Mouse (Mus musculus) MEL (cell line): ENCODE measurements around the gene Rpa3. TPM values are rescaled to one million over a fixed set of nuclear protein-coding genes. Genes with fewer than 3 reads are reported as not detected.

Experiments
- DNase-seq: peaks from one replicate; pipeline ENCODE4 v3.0.0; 2011; ENCODE audit warnings: low read depth, low spot score
- H3K27ac ChIP-seq: 2 replicates; pipeline ENCODE4 v1.5.1; 2012; ENCODE audit warnings: low read depth, mild to moderate bottlenecking, control low read depth, low read length, moderate library complexity; ENCODE audit not compliant: control insufficient read depth
- H3K27me3 ChIP-seq, 2 experiments: fragments of 150-350 bp in 1 of 2; sonication (generic) in 1 of 2; 2 replicates each; pipeline ENCODE4 v1.6.1; 2012; ENCODE audit warnings: low read length in 2 of 2, mild to moderate bottlenecking in 2 of 2, improper control_type of control experiment in 1 of 2, moderate library complexity in 1 of 2; ENCODE audit not compliant: insufficient read depth in 2 of 2, control insufficient read depth in 1 of 2
- H3K36me3 ChIP-seq, 2 experiments: 2 replicates each; pipeline ENCODE4 v1.6.1; 2012 to 2014; ENCODE audit warnings: low read length in 2 of 2, improper control_type of control experiment in 1 of 2, inconsistent platforms in 1 of 2, mild to moderate bottlenecking in 1 of 2; ENCODE audit not compliant: insufficient read depth in 2 of 2, control insufficient read depth in 1 of 2
- H3K4me1 ChIP-seq, 2 experiments: fragments of 150-350 bp in 1 of 2; sonication (generic) in 1 of 2; 2 replicates each; pipeline ENCODE4 v1.6.1; 2012; ENCODE audit warnings: low read length in 2 of 2, improper control_type of control experiment in 1 of 2, mild to moderate bottlenecking in 1 of 2; ENCODE audit not compliant: insufficient read depth in 2 of 2, control insufficient read depth in 1 of 2
- H3K4me3 ChIP-seq, 2 experiments: fragments of 150-350 bp in 1 of 2; sonication (generic) in 1 of 2; 2 replicates each; pipeline ENCODE4 v1.5.1; 2012; ENCODE audit warnings: low read depth in 2 of 2, low read length in 2 of 2, mild to moderate bottlenecking in 2 of 2, moderate library complexity in 2 of 2, control low read depth in 1 of 2, improper control_type of control experiment in 1 of 2; ENCODE audit not compliant: control insufficient read depth in 1 of 2, insufficient read depth in 1 of 2
- H3K79me2 ChIP-seq: 2 replicates; pipeline ENCODE4 v1.6.1; 2012; ENCODE audit warnings: mild to moderate bottlenecking, low read length, moderate library complexity; ENCODE audit not compliant: control insufficient read depth, poor library complexity, insufficient read depth
- H3K9ac ChIP-seq: 2 replicates; pipeline ENCODE4 v1.6.1; 2012; ENCODE audit warnings: low read depth, mild to moderate bottlenecking, control low read depth, low read length, moderate library complexity; ENCODE audit not compliant: control insufficient read depth, poor library complexity, severe bottlenecking
- H3K9me3 ChIP-seq: fragments of 150-350 bp; sonication (generic); replicated peaks from 2 replicates; pipeline ENCODE4 v1.6.1; 2012; ENCODE audit warnings: mild to moderate bottlenecking, low read length, improper control_type of control experiment, moderate library complexity; ENCODE audit not compliant: insufficient read depth
- BHLHE40 ChIP-seq: IDR thresholded peaks from 2 replicates; pipeline ENCODE4 v1.6.1; 2012; ENCODE audit warnings: low read depth, mild to moderate bottlenecking, inconsistent platforms, low read length, improper control_type of control experiment, borderline replicate concordance
- CTCF ChIP-seq, 3 experiments: IDR thresholded peaks in 2 of 3; conservative IDR thresholded peaks in 1 of 3; 2 replicates each; pipeline ENCODE4 v1.5.1; 2011 to 2012; ENCODE audit warnings: low read length in 3 of 3, low read depth in 2 of 3, mild to moderate bottlenecking in 2 of 3, improper control_type of control experiment in 1 of 3, inconsistent platforms in 1 of 3, mixed read lengths in 1 of 3, moderate library complexity in 1 of 3; ENCODE audit not compliant: control insufficient read depth in 1 of 3, insufficient read depth in 1 of 3, poor library complexity in 1 of 3, severe bottlenecking in 1 of 3
- E2F4 ChIP-seq: IDR thresholded peaks from 2 replicates; pipeline ENCODE4 v1.6.1; 2011; ENCODE audit warnings: low read depth, low read length, improper control_type of control experiment, borderline replicate concordance
- EP300 ChIP-seq, 2 experiments: IDR thresholded peaks; 2 replicates each; pipeline ENCODE4 v1.6.1; 2011; ENCODE audit warnings: improper control_type of control experiment in 2 of 2, low read length in 2 of 2, low read depth in 1 of 2, mild to moderate bottlenecking in 1 of 2
- ETS1 ChIP-seq: IDR thresholded peaks from 2 replicates; pipeline ENCODE4 v1.6.1; 2012; ENCODE audit warnings: low read depth, mild to moderate bottlenecking, inconsistent platforms, low read length, improper control_type of control experiment, moderate library complexity
- MAX ChIP-seq: IDR thresholded peaks from 2 replicates; pipeline ENCODE4 v1.6.1; 2011; ENCODE audit warnings: low read length, improper control_type of control experiment
- MXI1 ChIP-seq: IDR thresholded peaks from 2 replicates; pipeline ENCODE4 v1.6.1; 2011; ENCODE audit warnings: mild to moderate bottlenecking, low read depth, low read length, improper control_type of control experiment
- MYC ChIP-seq: IDR thresholded peaks from 2 replicates; pipeline ENCODE4 v1.6.1; 2011; ENCODE audit warnings: low read depth, mild to moderate bottlenecking, low read length, improper control_type of control experiment, moderate library complexity
- NRF1 ChIP-seq: IDR thresholded peaks from 2 replicates; pipeline ENCODE4 v1.6.1; 2014; ENCODE audit warnings: low read depth, mild to moderate bottlenecking, inconsistent platforms, low read length, improper control_type of control experiment, moderate library complexity; ENCODE audit not compliant: poor library complexity, insufficient read depth, severe bottlenecking
- POLR2AphosphoS5 ChIP-seq: IDR thresholded peaks from 2 replicates; pipeline ENCODE4 v1.6.1; 2012; ENCODE audit warnings: low read depth, borderline replicate concordance, mild to moderate bottlenecking, inconsistent platforms, low read length, moderate library complexity, mixed read lengths
- SIN3A ChIP-seq: IDR thresholded peaks from 2 replicates; pipeline ENCODE4 v1.6.1; 2012; ENCODE audit warnings: low read length, improper control_type of control experiment, inconsistent platforms
- TAL1 ChIP-seq: IDR thresholded peaks from 2 replicates; pipeline ENCODE4 v1.6.1; 2012; ENCODE audit warnings: mild to moderate bottlenecking, inconsistent platforms, low read length, moderate library complexity, mixed read lengths
- TCF12 ChIP-seq: IDR thresholded peaks from 2 replicates; pipeline ENCODE4 v1.6.1; 2014; ENCODE audit warnings: low read depth, mild to moderate bottlenecking, inconsistent platforms, low read length, improper control_type of control experiment, moderate library complexity
- USF2 ChIP-seq, 2 experiments: IDR thresholded peaks; 2 replicates each; pipeline ENCODE4 v1.6.1; 2011 to 2012; ENCODE audit warnings: improper control_type of control experiment in 2 of 2, low read length in 2 of 2, borderline replicate concordance in 1 of 2, inconsistent platforms in 1 of 2, low read depth in 1 of 2, mild to moderate bottlenecking in 1 of 2; ENCODE audit not compliant: insufficient read depth in 1 of 2
- ZKSCAN1 ChIP-seq: IDR thresholded peaks from 2 replicates; pipeline ENCODE4 v1.6.1; 2012; ENCODE audit warnings: low read depth, mild to moderate bottlenecking, inconsistent platforms, low read length, improper control_type of control experiment, moderate library complexity
- polyA plus RNA-seq, 2 experiments: library from polyadenylated mRNA; stranded (reverse) in 1 of 2; unstranded in 1 of 2; fragments of >175 nt in 1 of 2; fragments of >200 nt in 1 of 2; gene quantifications; 2 replicates each; pipeline versions ENCODE4 v1.2.1 to v1.2.4; 2012; ENCODE audit warnings: low replicate concordance in 2 of 2, low read depth in 1 of 2; ENCODE audit not compliant: insufficient read length in 2 of 2, insufficient read depth in 1 of 2, missing spikeins in 1 of 2
- total RNA-seq: library from RNA; depleted of rRNA; stranded (reverse); fragments of 300-350 nt; gene quantifications from 2 replicates; pipeline ENCODE4 v1.2.3, GENCODE M21; 2012

The Rpa3 gene
- total and polyA plus RNA-seq, 3 experiments = 78.2 to 80.9 TPM; not detected in 1

DNA sequence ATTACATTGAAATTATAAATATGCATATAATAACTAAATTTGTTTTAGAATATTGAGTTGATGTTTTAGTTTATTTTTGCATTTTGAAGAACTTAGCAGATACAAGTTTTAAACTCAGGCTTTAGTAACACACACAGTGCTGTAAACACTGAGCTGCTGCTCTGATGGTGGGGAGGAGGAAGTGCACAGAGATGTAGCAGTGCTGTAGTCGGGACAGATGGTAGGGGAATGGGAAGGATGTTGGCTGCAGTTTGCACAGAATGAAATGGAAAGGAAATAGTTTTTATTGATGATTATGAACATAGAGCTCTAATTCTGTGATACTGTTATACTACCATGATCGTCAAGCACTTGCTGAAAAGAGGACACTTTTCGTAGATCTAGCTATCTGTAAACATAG is 31.9 kb downstream of the Rpa3 start:
- Histone ChIP-seq H3K27me3 (no peaks in the 10 kb centered on the region), H3K4me3 (no peak overlapping the region), H3K4me1 (no peaks in the 10 kb centered on the region), H3K27ac (no peak overlapping the region), H3K79me2 (no peaks in the 10 kb centered on the region), H3K9me3 (no peaks in the 10 kb centered on the region), H3K9ac (no peak overlapping the region), H3K36me3 (peaks cover 0 to 2% of the 10 kb centered on the region in 2 experiments; a peak in 2 of 4 replicates)
- DNase-seq = no peak
- TF ChIP-seq TAL1 = no peak
- no peak for TF ChIP-seq ZKSCAN1
- TF ChIP-seq BHLHE40 = no peak
- no peak for TF ChIP-seq CTCF (IDR thresholded peaks at IDR 0.05 in 2 of 3, conservative IDR thresholded peaks at IDR 0.05 in 1 of 3; ENCODE audit: control insufficient read depth in 1 of 3, insufficient read depth in 1 of 3, low read depth in 2 of 3, low read length in 3 of 3, poor library complexity in 1 of 3, severe bottlenecking in 1 of 3)
- no peak for TF ChIP-seq MYC

- Histone ChIP-seq H3K9me3 (no peaks in the 10 kb centered on the region), H3K27me3 (no peaks in the 10 kb centered on the region), H3K36me3 (peaks cover 0 to 15% of the 10 kb centered on the region in 2 experiments; a peak in 3 of 4 replicates), H3K4me3 (peak overlapping the region in 1 of 2 experiments; percentile 66; a peak in 2 of 4 replicates), H3K27ac (no peak overlapping the region), H3K79me2 (peaks cover 13% of the 10 kb centered on the region), H3K9ac (0 out of 2 replicates have a peak overlapping the region, but pooled peaks have one; percentile 6), H3K4me1 (peaks cover under 1 to 21% of the 10 kb centered on the region in 2 experiments; a peak in 3 of 4 replicates)
- TF ChIP-seq SIN3A (0 out of 2 replicates have a peak, but pooled peaks have one; percentile 57), MXI1 (no peak), MAX (0 out of 2 replicates have a peak, but pooled peaks have one; percentile 37), EP300 (IDR thresholded peaks at IDR 0.05; ENCODE audit: low read depth in 1 of 2, low read length in 2 of 2) (0 out of 4 replicates have a peak, but pooled peaks of 1 of the 2 experiments have one; percentile 20), NRF1 (no peak), ETS1 (peak; percentile 78), POLR2AphosphoS5 (no peak), TCF12 (no peak), USF2 (IDR thresholded peaks at IDR 0.05; ENCODE audit: borderline replicate concordance in 1 of 2, insufficient read depth in 1 of 2, low read depth in 1 of 2, low read length in 2 of 2) (no peak), TAL1 (no peak), E2F4 (no peak), ZKSCAN1 (no peak)
- peak; percentile 61 for DNase-seq
Observed at GRCm38 (mm10) chr6:8210661-8211060, 48.3 kb downstream of the Rpa3 start.
